Mouse (Mus musculus): ENCODE results near the gene Tmem43. TPM values are rescaled to one million over a fixed set of nuclear protein-coding genes. Genes with fewer than 3 reads are reported as not detected.

Tmem43 gene
- total RNA-seq, 2 experiments from 2014 or later, result 28.0 to 28.1 TPM

DNA sequence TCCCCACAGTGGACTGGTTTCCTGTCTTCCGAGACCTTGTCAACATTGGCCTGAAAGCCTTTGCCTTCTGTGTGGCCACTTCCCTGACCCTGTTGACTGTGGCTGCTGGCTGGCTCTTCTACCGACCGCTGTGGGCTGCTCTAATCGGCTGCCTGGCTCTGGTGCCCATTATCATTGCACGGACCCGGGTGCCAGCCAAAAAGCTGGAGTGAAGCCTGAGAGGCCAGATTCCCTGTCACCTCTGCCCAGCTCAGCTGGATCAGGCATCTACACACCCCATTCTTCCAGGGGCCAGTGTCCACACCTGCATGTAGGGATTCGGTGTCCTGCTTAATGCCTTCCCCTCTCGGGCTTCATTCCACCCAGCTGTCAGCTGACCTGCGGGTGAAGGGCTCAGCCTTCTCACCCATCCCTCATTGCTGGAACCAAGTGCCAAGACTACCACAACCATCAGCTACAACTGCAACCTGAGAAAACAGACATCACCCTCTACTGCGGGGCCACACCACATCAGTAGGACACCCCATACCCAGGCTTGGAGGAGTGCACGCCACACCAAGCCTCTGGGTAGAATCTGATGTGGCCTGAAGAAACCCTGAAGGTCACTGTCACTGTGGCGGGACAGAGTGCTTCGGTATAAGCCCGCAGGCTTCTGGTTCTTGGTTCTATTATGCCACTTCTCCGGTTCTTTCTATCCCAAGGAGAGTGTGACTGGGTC, 13.4 kb downstream of the Tmem43 start:
- DNase-seq, result no peak

GRCm38 (mm10) chr6:91488496-91489212, 15.2 kb downstream of the Tmem43 start:
- peak in 1 of 2 experiments; percentile 39 for DNase-seq
- intact Hi-C loops (cut with DNase I), result no loop called here

More for the DNA sequence above, 13.4 kb downstream of the Tmem43 start:
- intact Hi-C loops (cut with DNase I), result no loop called here

DNA sequence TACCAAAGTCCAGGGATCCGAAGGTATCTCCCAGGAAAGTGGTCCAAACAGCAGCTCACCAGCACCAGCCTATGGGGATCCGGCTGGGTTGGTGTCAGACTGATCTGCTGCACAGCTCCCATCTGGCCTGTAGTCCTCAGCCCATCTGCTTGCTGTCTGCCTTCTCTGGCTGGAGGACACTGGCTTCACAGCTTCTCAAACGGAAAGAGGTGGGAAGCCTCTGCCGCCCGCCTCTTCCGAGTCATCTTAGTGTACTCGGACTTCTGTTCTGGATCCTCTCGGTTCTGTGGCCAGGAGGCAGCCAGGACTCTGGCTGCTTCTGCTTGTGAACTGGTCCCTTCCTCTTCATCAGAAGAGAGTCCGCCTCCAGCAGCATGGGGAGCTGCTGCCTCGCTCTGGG, 16.4 kb downstream of the Tmem43 start:
- peak; percentile 41 to 50 for DNase-seq
- intact Hi-C loops (cut with DNase I), result no loop called here

DNA sequence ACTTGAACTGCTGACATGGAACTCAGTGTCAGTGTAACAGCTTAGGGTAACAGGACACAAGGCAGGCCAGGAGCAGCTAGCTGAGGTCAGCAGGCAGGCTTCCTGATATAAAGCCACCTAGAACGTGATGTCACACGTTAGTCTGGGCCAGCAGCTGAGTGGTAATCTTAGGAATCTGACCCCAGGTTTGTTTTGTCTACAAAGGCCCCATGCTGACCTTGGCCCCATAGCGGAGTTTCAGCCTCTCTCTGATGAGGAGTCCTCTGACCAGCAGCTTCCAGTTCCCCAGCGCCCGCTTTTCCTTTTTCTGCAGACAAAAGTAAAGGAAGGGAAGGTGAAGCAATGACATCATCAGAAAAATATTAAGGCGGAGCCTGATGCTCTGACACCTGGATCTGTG, 17.5 kb downstream of the Tmem43 start:
- intact Hi-C loops (cut with DNase I), result no loop called here
- no peak for DNase-seq

- intact Hi-C loops (cut with DNase I), result no loop called here
Observed at GRCm38 (mm10) chr6:91493053-91493452, 19.6 kb downstream of the Tmem43 start.

GRCm38 (mm10) chr6:91494526-91494925, 21.0 kb downstream of the Tmem43 start:
- intact Hi-C loops (cut with DNase I), result no loop called here
- DNase-seq, result no peak

More at GRCm38 (mm10) chr6:91493053-91493452, 19.6 kb downstream of the Tmem43 start:
- DNase-seq, result no peak

DNA sequence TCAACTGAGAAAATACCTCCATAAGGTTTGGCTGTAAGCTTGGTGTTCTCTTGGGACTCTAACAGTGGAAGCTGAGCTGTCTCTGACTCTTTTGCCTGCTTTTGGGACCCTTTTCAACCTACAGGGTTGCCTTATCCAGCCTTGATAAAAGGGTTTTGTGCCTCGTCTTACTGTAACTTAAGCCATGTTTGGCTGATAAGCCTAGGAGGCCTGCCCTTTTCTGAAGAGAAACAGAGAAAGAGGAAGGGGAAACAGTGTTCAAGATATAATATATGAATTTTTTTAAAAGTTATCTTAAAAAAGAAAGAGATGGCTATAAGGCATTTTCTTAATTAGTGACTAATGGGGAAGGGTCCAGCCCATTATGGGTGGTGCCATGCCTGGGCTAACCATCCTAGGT, 29.8 kb downstream of the Tmem43 start:
- intact Hi-C loops (cut with DNase I), result no loop called here
- no peak for DNase-seq

GRCm38 (mm10) chr6:91506036-91506435, 32.5 kb downstream of the Tmem43 start:
- intact Hi-C loops (cut with DNase I), result no loop called here
- no peak for DNase-seq

DNA sequence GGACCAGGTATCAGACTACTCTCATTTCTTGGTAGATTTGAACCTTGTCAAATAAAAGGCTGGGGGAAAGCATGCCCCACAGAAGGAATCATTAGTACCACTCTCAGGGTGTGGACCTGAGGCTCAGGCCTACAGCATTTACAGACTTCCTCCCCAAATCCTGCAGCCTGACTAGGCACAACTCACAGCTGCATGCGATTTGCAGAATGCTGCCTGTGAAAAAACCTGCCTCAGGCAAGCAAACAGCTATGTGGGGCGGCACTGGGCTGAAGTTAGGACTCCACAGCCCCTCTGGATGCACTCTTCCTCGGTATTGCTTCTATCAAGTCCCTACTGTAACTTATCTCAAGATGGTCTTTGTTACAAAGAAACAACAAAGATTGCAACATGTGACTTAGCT, 34.5 kb downstream of the Tmem43 start:
- intact Hi-C loops (cut with DNase I), result loop anchor here (2.0 kb wide), 2 partner anchors 33 to 223 kb away; no protein-coding TSS in a partner anchor
- no peak for DNase-seq

- intact Hi-C loops (cut with DNase I), result loop anchor here (2.0 kb wide), 2 partner anchors 35 to 225 kb away; no protein-coding TSS in a partner anchor
- DNase-seq, result peak; percentile 81 to 86
Observed at GRCm38 (mm10) chr6:91509326-91509725, 35.8 kb downstream of the Tmem43 start.

DNA sequence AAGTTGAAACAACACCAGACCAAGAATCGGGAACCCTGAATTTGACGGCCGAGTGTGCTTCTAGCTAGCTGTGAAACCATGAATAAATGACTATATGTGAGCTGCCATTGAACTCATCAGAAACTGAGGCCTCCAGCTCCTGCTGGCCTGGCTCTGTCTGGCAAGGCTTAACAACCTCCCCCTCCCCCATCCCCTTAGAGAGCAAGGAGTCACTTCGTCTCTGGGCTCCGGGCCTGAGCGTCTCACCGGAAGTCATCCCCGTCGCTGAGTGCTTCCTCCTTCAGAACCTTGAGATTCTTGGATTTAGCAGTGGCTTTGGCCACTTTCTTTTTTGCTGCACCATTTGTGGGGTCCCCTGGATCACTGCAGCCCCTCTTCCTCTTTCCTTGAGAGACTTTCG, 36.7 kb downstream of the Tmem43 start:
- DNase-seq, result no peak
- intact Hi-C loops (cut with DNase I), result loop anchor here (2.0 to 10.0 kb wide), 2 partner anchors 69 to 345 kb away; no protein-coding TSS in a partner anchor

- DNase-seq, result no peak
- intact Hi-C loops (cut with DNase I), result loop anchor here (10.0 kb wide), 1 partner anchor 349 kb away; no protein-coding TSS in a partner anchor
Observed at GRCm38 (mm10) chr6:91514135-91514534, 40.6 kb downstream of the Tmem43 start.

DNA sequence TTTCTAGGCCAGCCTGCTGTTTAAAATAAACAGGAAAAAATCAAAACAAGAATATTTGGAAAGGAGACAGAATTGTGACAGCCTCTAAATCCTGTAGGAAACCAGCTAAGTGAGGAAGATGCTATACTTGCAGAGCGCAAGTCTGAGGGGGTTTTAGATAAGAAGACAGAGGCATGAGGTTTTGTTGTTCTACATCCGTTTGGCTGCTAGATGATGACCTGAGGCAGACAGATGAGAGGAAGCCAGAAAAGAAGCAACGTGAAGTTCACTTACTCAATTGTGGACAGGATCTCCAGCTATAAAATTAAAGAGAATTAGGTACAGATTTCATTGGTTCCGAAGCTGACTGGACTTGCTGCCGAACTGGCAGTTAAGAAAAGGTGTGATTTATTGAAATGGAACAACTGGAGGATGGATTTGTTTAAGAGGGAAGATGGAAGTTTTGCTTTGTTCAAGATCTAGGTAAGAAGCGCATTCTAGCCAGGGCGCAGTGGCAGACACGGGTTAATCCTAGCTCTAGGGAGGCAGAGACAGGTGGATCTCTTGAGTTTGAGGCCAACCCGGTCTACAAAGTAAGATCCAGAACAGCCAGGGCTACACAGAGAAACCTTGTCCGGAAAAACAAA, 41.3 kb downstream of the Tmem43 start:
- intact Hi-C loops (cut with DNase I), result loop anchor here (5.0 to 10.0 kb wide), 2 partner anchors 350 to 362 kb away; partner anchors contain the start of gene Ccdc174
- no peak for DNase-seq

- intact Hi-C loops (cut with DNase I), result loop anchor here (5.0 to 10.0 kb wide), 2 partner anchors 351 to 362 kb away; partner anchors contain the start of gene Ccdc174
- DNase-seq, result peak; percentile 99
Observed at GRCm38 (mm10) chr6:91515545-91516449, 42.3 kb downstream of the Tmem43 start, which contains the start of the genes Xpc and Lsm3. Xpc (minus strand) TSS chr6:91515888. Lsm3 (plus strand) TSS chr6:91515928.

GRCm38 (mm10) chr6:91518454-91519020, 45.0 kb downstream of the Tmem43 start:
- intact Hi-C loops (cut with DNase I), result loop anchor here (5.0 to 10.0 kb wide), 2 partner anchors 354 to 359 kb away; partner anchors contain the start of gene Ccdc174
- DNase-seq, result no peak

GRCm38 (mm10) chr6:91522816-91523215, 49.3 kb downstream of the Tmem43 start:
- no peak for DNase-seq
- intact Hi-C loops (cut with DNase I), result no loop called here

- DNase-seq, result no peak
- intact Hi-C loops (cut with DNase I), result loop anchor here (5.0 kb wide), 1 partner anchor 157 kb away; the partner anchor contains the start of gene Slc6a6
Observed at GRCm38 (mm10) chr6:91525544-91525943, 52.0 kb downstream of the Tmem43 start.

GRCm38 (mm10) chr6:91527227-91527860, 53.8 kb downstream of the Tmem43 start:
- no peak for DNase-seq
- intact Hi-C loops (cut with DNase I), result loop anchor here (1.0 to 5.0 kb wide), 4 partner anchors 47 to 325 kb away; partner anchors contain the start of gene Slc6a6

- intact Hi-C loops (cut with DNase I), result loop anchor here (2.0 to 5.0 kb wide), 2 partner anchors 19 to 154 kb away; partner anchors contain the start of gene Slc6a6
- DNase-seq, result peak; percentile 32 to 57
Observed at GRCm38 (mm10) chr6:91528265-91528664, 54.8 kb downstream of the Tmem43 start.
